Mouse (Mus musculus): ENCODE measurements around the gene Unc80.

DNA sequence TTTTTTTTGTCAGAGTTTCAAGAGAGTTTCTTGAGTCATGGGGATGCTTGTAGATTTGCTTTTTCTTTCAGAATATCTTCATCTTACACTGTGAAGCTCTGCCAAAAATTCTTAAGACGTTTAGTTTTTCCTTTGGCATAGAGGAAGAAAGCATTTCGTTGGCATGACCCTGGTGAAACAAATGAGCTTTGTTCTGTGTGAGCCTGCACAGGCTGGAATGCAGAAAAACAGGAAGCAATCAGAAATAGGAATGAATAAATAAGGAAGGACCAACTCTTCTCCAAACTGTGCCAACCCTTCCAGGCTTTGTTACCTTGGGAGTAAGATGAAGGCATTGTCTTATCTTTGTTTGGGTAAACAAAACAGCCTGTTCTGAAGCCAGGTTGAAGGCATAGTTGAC lies 149.0 kb downstream of the Unc80 start:
- TF ChIP-seq CTCF (IDR thresholded peaks at IDR 0.05; ENCODE audit: low read depth) (no peak), EP300 (IDR thresholded peaks at IDR 0.05; ENCODE audit: low read depth) (no peak)

All from liver, postnatal 0 days (tissue).